ENCODE assay signal across 11 mouse cellular contexts in the genomic region with DNA sequence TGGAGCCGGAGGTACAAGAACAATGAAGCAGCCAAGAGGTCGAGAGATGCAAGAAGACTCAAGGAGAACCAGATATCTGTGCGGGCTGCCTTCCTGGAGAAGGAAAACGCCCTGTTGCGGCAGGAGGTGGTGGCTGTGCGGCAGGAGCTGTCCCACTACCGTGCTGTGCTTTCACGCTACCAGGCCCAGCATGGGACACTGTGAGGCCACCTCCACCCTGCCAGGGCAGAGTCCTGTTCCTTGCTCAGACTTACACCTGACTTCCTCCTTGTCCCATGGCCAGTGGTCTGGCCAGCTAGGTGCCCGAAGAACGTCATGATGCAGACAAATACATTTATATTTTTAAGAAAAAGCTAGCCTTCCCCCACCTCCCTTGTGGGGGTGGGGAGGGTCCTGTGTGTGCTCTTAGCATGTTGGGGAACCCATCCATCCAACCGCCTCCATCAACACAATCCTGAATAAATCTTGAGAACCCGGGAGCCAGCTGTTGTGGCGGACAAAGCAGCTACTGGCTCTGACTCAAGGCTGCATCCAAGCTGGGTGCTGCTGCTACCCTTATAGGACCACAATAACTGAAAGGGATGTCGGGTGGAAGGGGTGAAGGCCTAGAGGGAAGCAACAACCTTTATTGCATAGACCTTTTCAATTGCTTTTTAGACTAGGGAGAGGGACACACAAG. TPM values are rescaled to one million over a fixed set of nuclear protein-coding genes. Genes with fewer than 3 reads are reported as not detected.
DNase-seq lines count a peak whose midpoint lies in the region; ATAC-seq and TF ChIP-seq lines count a peak whose summit lies in the region.
"Had no signal": no experiment of that assay in that cellular context is flagged by ENCODE, and none has a peak within 500 bp of the region (broad histone marks: within the 10 kb centered on the region; RNA-seq: fewer than 3 reads in every experiment).

No protein-coding gene starts in this region.

- no peaks in the 10 kb centered on the region for H3K27me3 ChIP-seq in CH12.LX (replicated peaks)
- no peaks in the 10 kb centered on the region for H3K27me3 ChIP-seq in forebrain, embryonic 12.5 days
- no peaks in the 10 kb centered on the region for H3K27me3 ChIP-seq in limb, embryonic 10.5 days (ENCODE audit: low read depth, poor library complexity, severe bottlenecking)
- H3K27me3 ChIP-seq: stomach, embryonic 15.5 days had no signal

- no peak; the same call in 1 of the 2 replicates for TF ChIP-seq POLR2A in CH12.LX (IDR thresholded peaks at IDR 0.05; ENCODE audit: low read depth, low read length)

- ATAC-seq in forebrain, embryonic 12.5 days (ENCODE audit: low FRiP score) = no peak

- no peak for TF ChIP-seq RAD21 in CH12.LX (IDR thresholded peaks at IDR 0.05; ENCODE audit: low read depth, low read length)

- intact Hi-C loops in gastrocnemius, adult 2 months (cut with DNase I) = loop anchor here (10.0 kb wide), 2 partner anchors 1155 to 1335 kb away; partner anchors contain the start of gene Nr1h2

- peak overlapping the region; percentile 79 for H3K4me3 ChIP-seq in gastrocnemius, adult 2 months
- no peak overlapping the region for H3K4me3 ChIP-seq in CH12.LX (replicated peaks in 1 of 3; ENCODE audit: low read depth in 2 of 3, low read length in 2 of 3, poor library complexity in 1 of 3)
- H3K4me3 ChIP-seq in forebrain, embryonic 12.5 days (replicated peaks) = no peak overlapping the region
- no peak overlapping the region for H3K4me3 ChIP-seq in limb, embryonic 10.5 days
- H3K4me3 ChIP-seq: stomach, embryonic 15.5 days had no signal

- peaks cover 35 to 55% of the 10 kb centered on the region in 2 experiments for H3K36me3 ChIP-seq in CH12.LX (replicated peaks in 1 of 2; ENCODE audit: control insufficient read depth in 1 of 2, insufficient read depth in 1 of 2, low read length in 1 of 2)
- peaks cover 42% of the 10 kb centered on the region for H3K36me3 ChIP-seq in forebrain, embryonic 12.5 days (replicated peaks)
- peaks cover 43% of the 10 kb centered on the region for H3K36me3 ChIP-seq in limb, embryonic 10.5 days

- H3K4me2 ChIP-seq in CH12.LX (ENCODE audit: insufficient read depth, low read depth, poor library complexity, severe bottlenecking) = no peak overlapping the region
- no peak overlapping the region for H3K4me2 ChIP-seq in forebrain, embryonic 12.5 days
- H3K4me2 ChIP-seq: lung, embryonic 14.5 days; stomach, embryonic 15.5 days had no signal

- DNase-seq in gastrocnemius, adult 2 months = no peak
- DNase-seq in gastrocnemius, postnatal 10 days = no peak
- DNase-seq in CH12.LX (ENCODE audit: extremely low read depth) = no peak
- DNase-seq in limb, embryonic 10.5 days (ENCODE audit: low spot score) = no peak
- no peak for DNase-seq in thymus, postnatal 10 days (ENCODE audit: low spot score in 2 of 2)
- no peak for DNase-seq in spleen, postnatal 4 days (ENCODE audit: low spot score in 2 of 2)
- DNase-seq in right cerebral cortex, postnatal 14 days = no peak

- peaks cover 0 to 41% of the 10 kb centered on the region in 2 experiments; a peak in 2 of 4 replicates for H3K4me1 ChIP-seq in CH12.LX (ENCODE audit: control insufficient read depth in 1 of 2, insufficient read depth in 2 of 2)
- peaks cover 61% of the 10 kb centered on the region for H3K4me1 ChIP-seq in forebrain, embryonic 12.5 days
- H3K4me1 ChIP-seq in limb, embryonic 10.5 days = peaks cover 58% of the 10 kb centered on the region

- dilution Hi-C loops in CH12.LX (cut with MboI; ENCODE audit: extremely low pct_ligation_motif_present, extremely low pct_unique_long_range_greater_than_20kb, low sequenced_read_pairs) = no loop called here

- in situ Hi-C loops in CH12.LX (cut with MboI; ENCODE audit: low pct_ligation_motif_present, low pct_unique_long_range_greater_than_20kb, low sequenced_read_pairs) = no loop called here

- no peak overlapping the region for H3K9ac ChIP-seq in CH12.LX (ENCODE audit: insufficient read depth, low read depth)
- no peak overlapping the region for H3K9ac ChIP-seq in forebrain, embryonic 12.5 days
- H3K9ac ChIP-seq: lung, embryonic 14.5 days; stomach, embryonic 15.5 days had no signal

- WGBS in forebrain, embryonic 12.5 days = 77% methylated on average over 14 of the region's 14 CpGs
- WGBS in limb, embryonic 10.5 days = 83% methylated on average over 14 of the region's 14 CpGs

- no peak for TF ChIP-seq CTCF in gastrocnemius, adult 2 months (IDR thresholded peaks at IDR 0.05)
- TF ChIP-seq CTCF in CH12.LX (conservative IDR thresholded peaks at IDR 0.05 in 1 of 2, IDR thresholded peaks at IDR 0.05 in 1 of 2; ENCODE audit: low read depth in 2 of 2, low read length in 2 of 2) = no peak

- TF ChIP-seq EP300 in CH12.LX (IDR thresholded peaks at IDR 0.05; ENCODE audit: low read length) = no peak

- no peaks in the 10 kb centered on the region for H3K9me3 ChIP-seq in CH12.LX (replicated peaks; ENCODE audit: low read length)
- no peaks in the 10 kb centered on the region for H3K9me3 ChIP-seq in forebrain, embryonic 12.5 days
- no peaks in the 10 kb centered on the region for H3K9me3 ChIP-seq in limb, embryonic 10.5 days (replicated peaks)
- H3K9me3 ChIP-seq: stomach, embryonic 15.5 days had no signal

- peaks cover 11% of the 10 kb centered on the region for H3K79me2 ChIP-seq in CH12.LX (replicated peaks; ENCODE audit: control insufficient read depth, extremely low read depth, insufficient read depth, poor library complexity, severe bottlenecking)

- H3K27ac ChIP-seq in gastrocnemius, adult 2 months = peak overlapping the region; percentile 93
- H3K27ac ChIP-seq in CH12.LX (ENCODE audit: insufficient read depth, low read depth) = no peak overlapping the region
- peak overlapping the region; percentile 70 for H3K27ac ChIP-seq in forebrain, embryonic 12.5 days
- H3K27ac ChIP-seq in limb, embryonic 10.5 days = 0 out of 2 replicates have a peak overlapping the region, but pooled peaks have one; percentile 10
- H3K27ac ChIP-seq: stomach, embryonic 15.5 days had no signal

TF ChIP-seq in CH12.LX, 34 proteins besides CTCF, POLR2A, EP300 and RAD21:
- TF ChIP-seq POLR2AphosphoS2 (IDR thresholded peaks at IDR 0.05; ENCODE audit: low read depth, low read length) = peak; percentile 21; the same call in 1 of the 2 replicates
- no peak for TF ChIP-seq PAX5 (IDR thresholded peaks at IDR 0.05; ENCODE audit: low read length)

RNA-seq across cellular contexts. Expression of gene Dbp, which starts 4.9 kb away (rescaled TPM):
- total RNA-seq in gastrocnemius, adult 2 months (2021) = 100 to 1,000 TPM in 1 of 2 experiments, 1 to 10 TPM in 1; 8.8 to 105 TPM
- 10 to 100 TPM; 35.9 to 37.9 TPM for total RNA-seq in gastrocnemius, postnatal 10 days (2021)
- total RNA-seq in CH12.LX (2012; rRNA removed) (7.9 and 8.5 TPM in 2 replicates), CH12.LX (2014; rRNA removed) (11.0 and 12.4 TPM in 2 replicates)
- 7.2 and 10.4 TPM in 2 replicates for polyA plus RNA-seq in CH12.LX (2012; ENCODE audit: insufficient read length, low read depth)
- 3.8 and 3.9 TPM in 2 replicates for polyA plus RNA-seq in forebrain, embryonic 12.5 days (2016; fragmentation: Nextera tagmentation; extraction: Ambion mirVana)
- 3.7 and 4.7 TPM in 2 replicates for polyA plus RNA-seq in limb, embryonic 10.5 days (2016; fragmentation: Nextera tagmentation; extraction: Ambion mirVana)

RNA-seq across cellular contexts. Expression of gene Rpl18, which starts 5.4 kb away (rescaled TPM):
- total RNA-seq in gastrocnemius, adult 2 months (2021) = 100 to 1,000 TPM; 451 to 508 TPM
- total RNA-seq in gastrocnemius, postnatal 10 days (2021) = 100 to 1,000 TPM; 793 to 822 TPM
- total RNA-seq in CH12.LX (2012; rRNA removed) (3,614 and 3,766 TPM in 2 replicates), CH12.LX (2014; rRNA removed) (3,153 and 3,204 TPM in 2 replicates)
- 2,393 and 2,438 TPM in 2 replicates for polyA plus RNA-seq in CH12.LX (2012; ENCODE audit: insufficient read length, low read depth)
- polyA plus RNA-seq in forebrain, embryonic 12.5 days (2016; fragmentation: Nextera tagmentation; extraction: Ambion mirVana) = 707 and 745 TPM in 2 replicates
- polyA plus RNA-seq in limb, embryonic 10.5 days (2016; fragmentation: Nextera tagmentation; extraction: Ambion mirVana) = 1,218 and 1,459 TPM in 2 replicates

RNA-seq across cellular contexts. Expression of gene Sphk2, which starts 8.0 kb away (rescaled TPM):
- 10 to 100 TPM; 14.4 to 15.8 TPM for total RNA-seq in gastrocnemius, adult 2 months (2021)
- total RNA-seq in gastrocnemius, postnatal 10 days (2021) = 10 to 100 TPM; 11.8 to 13.8 TPM
- total RNA-seq in CH12.LX (2012; rRNA removed) (16.6 and 19.2 TPM in 2 replicates), CH12.LX (2014; rRNA removed) (7.3 and 9.4 TPM in 2 replicates)
- 21.8 and 22.4 TPM in 2 replicates for polyA plus RNA-seq in CH12.LX (2012; ENCODE audit: insufficient read length, low read depth)
- polyA plus RNA-seq in forebrain, embryonic 12.5 days (2016; fragmentation: Nextera tagmentation; extraction: Ambion mirVana) = 26.5 and 30.1 TPM in 2 replicates
- polyA plus RNA-seq in limb, embryonic 10.5 days (2016; fragmentation: Nextera tagmentation; extraction: Ambion mirVana) = 45.5 and 49.3 TPM in 2 replicates

RNA-seq across cellular contexts. Expression of gene Car11, which starts 10.2 kb away (rescaled TPM):
- 10 to 100 TPM in 1 of 2 experiments, 1 to 10 TPM in 1; 7.7 to 16.4 TPM for total RNA-seq in gastrocnemius, adult 2 months (2021)
- 1 to 10 TPM; 3.4 to 3.9 TPM for total RNA-seq in gastrocnemius, postnatal 10 days (2021)
- 0.25 TPM in 1 of 2 replicates, not detected in the other for total RNA-seq in CH12.LX (2012; rRNA removed)
- total RNA-seq in CH12.LX (2014; rRNA removed) = not detected in 2 replicates
- 0.61 TPM in 1 of 2 replicates, not detected in the other for polyA plus RNA-seq in CH12.LX (2012; ENCODE audit: insufficient read length, low read depth)
- 10.2 and 11.0 TPM in 2 replicates for polyA plus RNA-seq in forebrain, embryonic 12.5 days (2016; fragmentation: Nextera tagmentation; extraction: Ambion mirVana)
- 2.2 and 4.9 TPM in 2 replicates for polyA plus RNA-seq in limb, embryonic 10.5 days (2016; fragmentation: Nextera tagmentation; extraction: Ambion mirVana)
- total RNA-seq: neutrophil, adult 5-6 weeks had no signal

RNA-seq across cellular contexts. Expression of gene Fam83e, which starts 11.2 kb away (rescaled TPM):
- total RNA-seq in gastrocnemius, adult 2 months (2021) = under 1 TPM; 0.08 to 0.31 TPM
- total RNA-seq in gastrocnemius, postnatal 10 days (2021) = under 1 TPM; 0.12 to 0.45 TPM
- total RNA-seq in CH12.LX (2012; rRNA removed) (1.3 and 1.4 TPM in 2 replicates), CH12.LX (2014; rRNA removed) (0.13 and 0.39 TPM in 2 replicates)
- polyA plus RNA-seq in CH12.LX (2012; ENCODE audit: insufficient read length, low read depth) = 0.40 and 0.74 TPM in 2 replicates
- polyA plus RNA-seq in forebrain, embryonic 12.5 days (2016; fragmentation: Nextera tagmentation; extraction: Ambion mirVana) = 1.1 and 1.5 TPM in 2 replicates
- polyA plus RNA-seq in limb, embryonic 10.5 days (2016; fragmentation: Nextera tagmentation; extraction: Ambion mirVana) = 2.1 and 2.4 TPM in 2 replicates
